Mouse (Mus musculus): Measurements from ENCODE around the gene Cnbd2.

The Cnbd2 gene

GRCm38 (mm10) chr2:156311841-156312291, 233 bp upstream of the Cnbd2 start:
- DNase-seq (ENCODE audit: low read depth), result peak; percentile 70

- peak; percentile 47 for DNase-seq (ENCODE audit: low read depth)
These were observed 1.1 kb downstream of the Cnbd2 start for GRCm38 (mm10) chr2:156313153-156313552.

- no peak for DNase-seq (ENCODE audit: low read depth)
These were observed 2.7 kb downstream of the Cnbd2 start for GRCm38 (mm10) chr2:156314811-156315210.

GRCm38 (mm10) chr2:156318491-156318890, 6.4 kb downstream of the Cnbd2 start:
- no peak for DNase-seq (ENCODE audit: low read depth)

- no peak for DNase-seq (ENCODE audit: low read depth)
These were observed 9.4 kb downstream of the Cnbd2 start for GRCm38 (mm10) chr2:156321538-156321937.

GRCm38 (mm10) chr2:156324116-156324588, 12.1 kb downstream of the Cnbd2 start:
- peak; percentile 66 for DNase-seq (ENCODE audit: low read depth)

- peak; percentile 50 for DNase-seq (ENCODE audit: low read depth)
These were observed 12.6 kb downstream of the Cnbd2 start for GRCm38 (mm10) chr2:156324681-156325080.

- DNase-seq (ENCODE audit: low read depth), result no peak
These were observed 18.6 kb downstream of the Cnbd2 start for GRCm38 (mm10) chr2:156330681-156331080.

- no peak for DNase-seq (ENCODE audit: low read depth)
These were observed 19.4 kb downstream of the Cnbd2 start for GRCm38 (mm10) chr2:156331446-156331965.

- DNase-seq (ENCODE audit: low read depth), result no peak
These were observed 28.0 kb downstream of the Cnbd2 start for GRCm38 (mm10) chr2:156340078-156340477.

GRCm38 (mm10) chr2:156344775-156345532, 32.9 kb downstream of the Cnbd2 start:
- peak; percentile 83 for DNase-seq (ENCODE audit: low read depth)

GRCm38 (mm10) chr2:156348812-156349211, 36.7 kb downstream of the Cnbd2 start:
- DNase-seq (ENCODE audit: low read depth), result peak; percentile 17

GRCm38 (mm10) chr2:156349286-156349848, 37.3 kb downstream of the Cnbd2 start:
- DNase-seq (ENCODE audit: low read depth), result no peak

GRCm38 (mm10) chr2:156351243-156351642, 39.1 kb downstream of the Cnbd2 start:
- DNase-seq (ENCODE audit: low read depth), result peak; percentile 20

GRCm38 (mm10) chr2:156352413-156353165, 40.5 kb downstream of the Cnbd2 start:
- no peak for DNase-seq (ENCODE audit: low read depth)

- DNase-seq (ENCODE audit: low read depth), result no peak
These were observed 41.2 kb downstream of the Cnbd2 start for GRCm38 (mm10) chr2:156353265-156353692.

- DNase-seq (ENCODE audit: low read depth), result no peak
These were observed 43.9 kb downstream of the Cnbd2 start for GRCm38 (mm10) chr2:156356031-156356430.

GRCm38 (mm10) chr2:156368465-156368864, 56.4 kb downstream of the Cnbd2 start:
- DNase-seq (ENCODE audit: low read depth), result no peak

GRCm38 (mm10) chr2:156370896-156371295, 58.8 kb downstream of the Cnbd2 start:
- peak; percentile 53 for DNase-seq (ENCODE audit: low read depth)

GRCm38 (mm10) chr2:156376956-156377355, 64.9 kb downstream of the Cnbd2 start:
- DNase-seq (ENCODE audit: low read depth), result no peak

- no peak for DNase-seq (ENCODE audit: low read depth)
These were observed 67.8 kb downstream of the Cnbd2 start for GRCm38 (mm10) chr2:156379929-156380328.

- DNase-seq (ENCODE audit: low read depth), result no peak
These were observed 69.3 kb downstream of the Cnbd2 start for GRCm38 (mm10) chr2:156381350-156381749.

Measured in NIH3T3 (cell line).